Mouse (Mus musculus): ENCODE measurements around the gene Mknk2. TPM values are rescaled to one million over a fixed set of nuclear protein-coding genes. Genes with fewer than 3 reads are reported as not detected.

Mknk2 gene
- polyA plus RNA-seq, 1 experiment from 2014 or later, result 85.1 TPM

DNA sequence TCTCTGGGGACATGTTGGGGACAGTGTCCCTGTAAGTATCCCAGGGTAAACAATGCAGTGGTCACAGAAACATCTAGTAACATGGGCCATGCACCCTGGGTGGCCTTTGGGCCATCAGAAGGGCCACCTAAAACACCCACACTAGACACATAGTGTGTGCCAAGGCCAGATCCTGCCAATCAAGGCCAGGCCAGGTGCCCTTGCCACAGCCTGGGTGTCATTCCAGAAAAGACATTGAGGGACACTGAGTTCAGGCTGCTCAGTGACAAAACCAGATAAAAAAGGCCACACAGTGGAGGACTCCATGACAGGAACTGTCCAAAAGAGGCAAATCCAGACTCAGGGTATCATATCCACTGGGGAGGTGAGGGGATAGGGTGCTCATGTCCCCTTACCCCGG is 5.7 kb upstream of the Mknk2 start:
- Histone ChIP-seq H3K4me3 (ENCODE audit: low read depth, low read length) (no peak overlapping the region), H3K4me1 (replicated peaks; ENCODE audit: control insufficient read depth, insufficient read depth, low read length) (peaks cover 4% of the 10 kb centered on the region; the same call in 1 of the 2 replicates), H3K9me3 (ENCODE audit: control insufficient read depth, low read length) (no peaks in the 10 kb centered on the region), H3K36me3 (ENCODE audit: control insufficient read depth, insufficient read depth, low read length) (0 out of 2 replicates have a peak, but pooled peaks cover 2% of the 10 kb centered on the region), H3K9ac (ENCODE audit: low read length) (no peak overlapping the region), H3K27ac (ENCODE audit: low read depth, low read length) (no peak overlapping the region), H3K4me2 (ENCODE audit: low read depth, low read length, severe bottlenecking) (no peak overlapping the region), H3K27me3 (ENCODE audit: control insufficient read depth, insufficient read depth, low read length) (no peaks in the 10 kb centered on the region)
- DNase-seq (ENCODE audit: low spot score) (no peak), ATAC-seq (replicated peaks; ENCODE audit: low FRiP score) (no peak)
- WGBS, result 100% methylated on average over 1 of the region's 1 CpGs

DNA sequence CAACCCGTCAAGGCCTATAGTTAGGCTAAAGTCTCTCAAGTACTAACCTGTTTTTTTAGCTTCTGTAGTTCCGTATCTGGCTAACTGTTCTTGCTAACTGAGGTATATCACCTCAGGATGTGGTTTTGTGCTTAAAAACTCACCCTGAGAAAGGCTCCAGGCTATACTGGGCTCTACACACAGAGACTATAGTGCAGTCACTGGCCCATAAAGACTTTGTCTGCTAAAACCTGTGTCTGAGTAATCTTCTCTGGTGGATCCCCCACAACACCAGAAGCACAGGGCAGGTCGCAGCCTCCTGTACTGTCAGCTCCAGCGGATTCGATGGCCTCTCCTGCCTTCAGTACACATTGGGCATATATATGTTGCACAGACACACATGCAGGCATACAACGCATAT is 4.1 kb upstream of the Mknk2 start:
- DNase-seq (ENCODE audit: low spot score), result no peak
- no peak for ATAC-seq (replicated peaks; ENCODE audit: low FRiP score)
- WGBS, result 94% methylated on average over 6 of the region's 6 CpGs

DNA sequence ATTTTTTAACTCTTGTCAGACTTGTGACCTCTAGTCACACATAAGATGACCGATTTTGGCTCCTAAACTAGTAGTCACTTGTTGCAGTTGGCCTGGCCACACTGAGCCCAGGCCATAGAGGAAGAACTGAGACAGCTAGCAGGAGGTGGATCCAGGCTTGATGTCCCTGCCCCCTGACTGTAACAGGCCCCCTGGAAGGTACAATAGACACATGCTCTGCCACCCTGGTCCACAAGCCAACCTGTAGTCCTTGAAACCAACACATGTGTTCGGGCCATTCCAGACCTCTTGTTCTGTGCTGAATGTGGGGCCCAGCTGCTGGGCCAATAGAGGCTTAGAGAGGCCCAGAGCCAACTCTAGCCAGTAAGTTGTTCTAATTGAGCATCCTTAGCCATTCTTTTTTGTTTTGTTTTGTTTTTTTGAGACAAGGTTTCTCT is 2.4 kb upstream of the Mknk2 start:
- DNase-seq (ENCODE audit: low spot score) (no peak), ATAC-seq (replicated peaks; ENCODE audit: low FRiP score) (no peak)
- no peaks in the 10 kb centered on the region for H3K27me3 ChIP-seq (ENCODE audit: control insufficient read depth, insufficient read depth, low read length)
- 83% methylated on average over 2 of the region's 2 CpGs for WGBS
- no peak overlapping the region for H3K4me2 ChIP-seq (ENCODE audit: low read depth, low read length, severe bottlenecking)
- no peaks in the 10 kb centered on the region for H3K36me3 ChIP-seq (ENCODE audit: control insufficient read depth, insufficient read depth, low read length)
- no peak overlapping the region for H3K9ac ChIP-seq (ENCODE audit: low read length)
- H3K4me3 ChIP-seq (ENCODE audit: low read depth, low read length), result no peak overlapping the region
- H3K4me1 ChIP-seq (replicated peaks; ENCODE audit: control insufficient read depth, insufficient read depth, low read length), result peaks cover 19% of the 10 kb centered on the region; the same call in 1 of the 2 replicates
- H3K9me3 ChIP-seq (ENCODE audit: control insufficient read depth, low read length), result no peaks in the 10 kb centered on the region
- no peak overlapping the region for H3K27ac ChIP-seq (ENCODE audit: low read depth, low read length)

More for the DNA sequence above, 4.1 kb upstream of the Mknk2 start:
- H3K4me2 ChIP-seq (ENCODE audit: low read depth, low read length, severe bottlenecking), result no peak overlapping the region
- no peak overlapping the region for H3K4me3 ChIP-seq (ENCODE audit: low read depth, low read length)
- H3K4me1 ChIP-seq (replicated peaks; ENCODE audit: control insufficient read depth, insufficient read depth, low read length), result peaks cover 16% of the 10 kb centered on the region; the same call in 1 of the 2 replicates
- H3K27ac ChIP-seq (ENCODE audit: low read depth, low read length), result no peak overlapping the region
- H3K9ac ChIP-seq (ENCODE audit: low read length), result no peak overlapping the region
- H3K27me3 ChIP-seq (ENCODE audit: control insufficient read depth, insufficient read depth, low read length), result no peaks in the 10 kb centered on the region
- H3K36me3 ChIP-seq (ENCODE audit: control insufficient read depth, insufficient read depth, low read length), result 0 out of 2 replicates have a peak, but pooled peaks cover 2% of the 10 kb centered on the region
- no peaks in the 10 kb centered on the region for H3K9me3 ChIP-seq (ENCODE audit: control insufficient read depth, low read length)

DNA sequence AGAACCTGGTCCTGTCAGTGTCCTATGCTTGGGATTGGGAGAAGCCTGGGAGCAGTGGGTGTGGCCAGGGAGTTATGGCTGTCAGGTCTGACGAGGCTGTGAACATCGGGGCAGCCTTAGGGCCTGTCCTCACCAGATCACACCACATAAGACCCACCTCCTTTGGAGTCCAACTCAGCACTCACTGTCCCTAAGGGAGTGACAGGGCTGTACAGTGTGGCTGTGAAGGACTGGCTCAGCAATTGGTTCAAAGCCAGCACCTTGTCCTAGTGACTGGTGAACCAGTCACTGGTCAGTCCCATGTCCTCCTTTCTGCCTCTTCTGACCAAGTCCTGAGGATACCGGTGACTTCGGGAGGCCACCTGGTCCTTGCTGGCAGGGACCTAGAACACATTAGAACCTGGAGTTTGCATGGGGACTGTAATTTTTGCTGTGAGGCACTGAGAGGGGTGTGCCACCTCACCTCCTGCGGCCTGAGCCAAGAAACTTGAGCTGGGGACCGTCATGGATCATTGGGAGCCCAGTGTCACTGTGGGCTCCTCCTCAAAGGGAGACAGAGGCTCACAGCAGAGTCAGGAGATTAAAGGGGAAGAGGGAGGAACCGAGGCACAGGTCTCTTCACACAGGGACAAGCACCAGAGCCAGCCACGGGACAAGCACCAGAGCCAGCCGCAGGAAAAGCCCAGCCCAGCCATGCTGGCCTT is 1.8 kb upstream of the Mknk2 start:
- Histone ChIP-seq H3K4me1 (replicated peaks; ENCODE audit: control insufficient read depth, insufficient read depth, low read length) (peaks cover 21% of the 10 kb centered on the region), H3K36me3 (ENCODE audit: control insufficient read depth, insufficient read depth, low read length) (no peaks in the 10 kb centered on the region), H3K4me2 (ENCODE audit: low read depth, low read length, severe bottlenecking) (no peak overlapping the region), H3K4me3 (ENCODE audit: low read depth, low read length) (no peak overlapping the region), H3K9me3 (ENCODE audit: control insufficient read depth, low read length) (no peaks in the 10 kb centered on the region), H3K27me3 (ENCODE audit: control insufficient read depth, insufficient read depth, low read length) (no peaks in the 10 kb centered on the region), H3K9ac (ENCODE audit: low read length) (no peak overlapping the region), H3K27ac (ENCODE audit: low read depth, low read length) (no peak overlapping the region)
- DNase-seq (ENCODE audit: low spot score) (no peak), ATAC-seq (replicated peaks; ENCODE audit: low FRiP score) (no peak)
- 72% methylated on average over 9 of the region's 9 CpGs for WGBS

DNA sequence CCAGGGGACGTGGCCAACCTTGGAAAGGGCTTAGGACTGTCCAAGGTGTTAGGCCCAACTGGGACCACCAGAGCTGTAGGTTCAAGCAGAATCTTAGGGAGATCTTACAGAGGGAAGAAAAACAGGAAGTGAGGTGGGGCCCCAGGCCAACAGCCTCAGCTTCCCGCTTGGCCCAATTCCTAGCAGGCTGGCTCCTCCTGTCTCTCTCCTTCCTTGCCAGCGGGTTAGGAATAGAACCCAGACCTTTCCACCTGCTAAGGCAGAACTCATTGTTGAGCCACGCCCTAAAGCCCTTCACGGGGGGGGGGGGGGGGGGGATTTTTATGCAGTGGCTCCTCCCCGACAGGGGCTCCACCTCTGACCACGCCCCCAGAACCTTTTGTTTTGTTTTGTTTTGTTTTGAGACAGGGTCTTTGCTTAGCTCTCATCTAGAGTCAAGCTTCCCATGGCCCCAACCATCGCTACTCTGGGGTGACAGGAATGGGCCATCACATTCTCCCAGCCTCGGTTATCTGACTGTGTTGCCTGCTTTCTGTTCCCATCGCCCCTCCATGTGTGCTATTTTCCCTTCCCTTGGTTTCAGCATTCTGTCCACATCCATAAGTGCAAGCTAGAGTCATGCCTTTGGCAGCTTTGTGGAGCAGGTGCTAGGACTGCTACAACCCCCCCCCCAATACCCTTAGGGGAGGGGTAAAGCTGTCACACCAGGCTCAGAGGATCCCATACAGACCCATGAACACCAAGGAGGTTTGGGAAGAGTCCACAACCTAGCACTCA is 877 bp upstream of the Mknk2 start:
- H3K4me1 ChIP-seq (replicated peaks; ENCODE audit: control insufficient read depth, insufficient read depth, low read length), result peaks cover 29% of the 10 kb centered on the region
- peak overlapping the region; percentile 12 for H3K27ac ChIP-seq (ENCODE audit: low read depth, low read length)
- H3K36me3 ChIP-seq (ENCODE audit: control insufficient read depth, insufficient read depth, low read length), result no peaks in the 10 kb centered on the region
- 47% methylated on average over 10 of the region's 10 CpGs for WGBS
- no peak for ATAC-seq (replicated peaks; ENCODE audit: low FRiP score)
- H3K27me3 ChIP-seq (ENCODE audit: control insufficient read depth, insufficient read depth, low read length), result no peaks in the 10 kb centered on the region
- H3K9ac ChIP-seq (ENCODE audit: low read length), result no peak overlapping the region
- DNase-seq (ENCODE audit: low spot score), result no peak
- no peak overlapping the region for H3K4me3 ChIP-seq (ENCODE audit: low read depth, low read length)
- no peaks in the 10 kb centered on the region for H3K9me3 ChIP-seq (ENCODE audit: control insufficient read depth, low read length)
- no peak overlapping the region for H3K4me2 ChIP-seq (ENCODE audit: low read depth, low read length, severe bottlenecking)

DNA sequence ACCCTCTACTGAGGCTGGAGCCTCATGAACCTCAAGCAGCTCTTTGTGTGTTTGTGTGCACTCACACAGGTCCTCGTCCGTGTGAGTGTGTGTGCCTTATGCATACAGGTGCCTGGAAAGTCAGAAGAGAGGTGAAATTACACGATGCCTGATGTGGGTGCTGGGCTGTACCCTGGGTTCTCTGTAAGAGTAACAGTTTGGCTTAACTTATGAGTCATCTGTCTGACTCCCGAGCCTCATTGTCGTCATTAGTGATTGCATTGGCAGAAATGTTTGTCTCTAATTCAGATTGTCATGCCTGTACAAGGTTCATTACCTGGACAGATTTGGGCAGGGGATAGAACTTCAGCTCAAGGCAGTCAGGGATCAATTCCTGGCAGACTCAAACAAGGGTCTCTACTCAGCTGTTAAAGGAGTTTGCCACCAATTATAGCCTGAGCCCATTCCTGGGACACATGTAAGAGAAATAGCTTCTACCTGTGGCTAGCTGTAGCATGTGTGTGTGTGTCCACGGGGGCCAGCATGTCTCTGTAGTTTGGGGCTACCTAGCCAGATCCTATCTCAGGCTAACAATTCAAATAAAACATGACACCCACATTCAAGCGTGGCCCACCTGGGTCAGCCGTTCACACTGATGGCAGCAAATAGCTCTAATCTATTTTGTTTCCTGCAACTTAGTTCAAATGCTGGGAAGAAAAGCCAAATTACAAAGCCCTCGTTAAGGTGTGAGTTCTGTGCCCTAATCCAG is 610 bp downstream of the Mknk2 start:
- peaks cover 33% of the 10 kb centered on the region for H3K4me1 ChIP-seq (replicated peaks; ENCODE audit: control insufficient read depth, insufficient read depth, low read length)
- H3K27ac ChIP-seq (ENCODE audit: low read depth, low read length), result peak overlapping the region; percentile 98
- WGBS, result 45% methylated on average over 9 of the region's 9 CpGs
- H3K9me3 ChIP-seq (ENCODE audit: control insufficient read depth, low read length), result no peaks in the 10 kb centered on the region
- H3K4me2 ChIP-seq (ENCODE audit: low read depth, low read length, severe bottlenecking), result peak overlapping the region; percentile 80
- H3K27me3 ChIP-seq (ENCODE audit: control insufficient read depth, insufficient read depth, low read length), result no peaks in the 10 kb centered on the region
- peak; percentile 10; the same call in 1 of the 2 replicates for ATAC-seq (replicated peaks; ENCODE audit: low FRiP score)
- no peak for DNase-seq (ENCODE audit: low spot score)
- peak overlapping the region; percentile 86 for H3K9ac ChIP-seq (ENCODE audit: low read length)
- peak overlapping the region; percentile 98 for H3K4me3 ChIP-seq (ENCODE audit: low read depth, low read length)
- H3K36me3 ChIP-seq (ENCODE audit: control insufficient read depth, insufficient read depth, low read length), result no peaks in the 10 kb centered on the region

DNA sequence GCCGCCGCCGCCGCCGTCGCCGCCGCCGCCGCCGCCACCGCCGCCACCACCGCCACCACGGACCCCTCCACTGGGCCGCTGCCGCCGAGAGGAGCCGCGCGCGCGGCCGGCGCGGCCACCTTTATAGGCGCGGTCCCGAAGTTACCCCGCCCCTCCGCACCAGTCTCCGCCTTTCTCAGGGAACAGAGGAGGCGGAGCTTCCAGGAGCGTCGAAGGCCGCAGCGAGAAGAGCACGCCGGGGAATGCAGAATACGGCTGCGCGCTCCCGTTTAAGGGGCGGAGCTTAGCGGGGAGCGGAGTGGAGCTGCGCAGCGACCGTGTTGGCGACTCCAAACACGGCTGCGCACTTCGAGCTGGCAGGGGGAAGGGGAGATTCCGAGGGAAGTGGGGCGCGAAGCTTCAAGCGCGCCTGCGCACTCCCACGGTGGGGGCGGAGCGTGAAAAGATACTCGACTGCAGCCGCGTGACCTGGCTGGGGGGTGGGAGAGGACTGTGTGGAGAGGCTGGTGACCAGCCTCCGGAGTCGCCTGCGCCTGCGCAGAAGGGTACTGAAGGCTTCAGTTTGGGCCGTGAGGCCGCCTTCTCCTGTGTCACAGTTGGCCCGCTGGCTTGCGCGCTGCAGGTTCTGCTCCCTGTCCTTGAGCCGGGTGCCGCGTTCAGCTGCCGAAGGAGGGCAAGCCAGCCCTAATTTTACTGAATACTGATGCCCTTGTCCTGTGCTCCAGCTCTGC is 1.5 kb downstream of the Mknk2 start:
- Histone ChIP-seq H3K9me3 (ENCODE audit: control insufficient read depth, low read length) (no peaks in the 10 kb centered on the region), H3K4me3 (ENCODE audit: low read depth, low read length) (peak overlapping the region; percentile 98), H3K36me3 (ENCODE audit: control insufficient read depth, insufficient read depth, low read length) (peaks cover 4% of the 10 kb centered on the region; the same call in 1 of the 2 replicates), H3K9ac (ENCODE audit: low read length) (peak overlapping the region; percentile 98), H3K4me2 (ENCODE audit: low read depth, low read length, severe bottlenecking) (peak overlapping the region; percentile 93), H3K4me1 (replicated peaks; ENCODE audit: control insufficient read depth, insufficient read depth, low read length) (peaks cover 33% of the 10 kb centered on the region), H3K27me3 (ENCODE audit: control insufficient read depth, insufficient read depth, low read length) (no peaks in the 10 kb centered on the region), H3K27ac (ENCODE audit: low read depth, low read length) (peak overlapping the region; percentile 98)
- peak; percentile 92 for ATAC-seq (replicated peaks; ENCODE audit: low FRiP score)
- DNase-seq (ENCODE audit: low spot score), result peak; percentile 100
- WGBS, result under 1% methylated on average over 71 of the region's 78 CpGs

All from forebrain, embryonic 11.5 days (tissue).